ENCODE assay signal across 8 mouse cellular contexts in genomic region chr1:59833723-59834122, GRCm38 (mm10).
A peak's percentile ranks its signal among the peaks of the same experiment; 100 is the strongest.
DNase-seq lines count a peak whose midpoint lies in the region; ATAC-seq and TF ChIP-seq lines count a peak whose summit lies in the region.

No protein-coding gene starts in this region.

- no peak overlapping the region for H3K4me3 ChIP-seq in embryonic facial prominence, embryonic 13.5 days
- no peak overlapping the region for H3K4me3 ChIP-seq in hindbrain, embryonic 10.5 days
- H3K4me3 ChIP-seq in lung, postnatal 0 days (ENCODE audit: low read depth, low read length): no peak overlapping the region

- H3K27ac ChIP-seq in embryonic facial prominence, embryonic 13.5 days: peak overlapping the region; percentile 55
- H3K27ac ChIP-seq in hindbrain, embryonic 10.5 days: no peak overlapping the region
- H3K27ac ChIP-seq in lung, postnatal 0 days (ENCODE audit: low read length): no peak overlapping the region

- no peak overlapping the region for H3K9ac ChIP-seq in embryonic facial prominence, embryonic 13.5 days
- no peak overlapping the region for H3K9ac ChIP-seq in lung, postnatal 0 days (replicated peaks; ENCODE audit: low read depth)

- H3K4me2 ChIP-seq in embryonic facial prominence, embryonic 13.5 days: no peak overlapping the region
- H3K4me2 ChIP-seq in lung, postnatal 0 days (replicated peaks; ENCODE audit: low read depth, low read length): no peak overlapping the region

- peak; percentile 20 for DNase-seq in Muller cell, postnatal 12 days (ENCODE audit: inconsistent ontology term)
- DNase-seq in hindbrain, embryonic 10.5 days (ENCODE audit: low spot score): peak; percentile 48
- DNase-seq in layer of hippocampus, adult 8-10 months (ENCODE audit: low spot score in 2 of 2): peak; percentile 16 to 28
- DNase-seq in lung, postnatal 0 days (ENCODE audit: low spot score): peak; percentile 70
- peak; percentile 52 for DNase-seq in testis, postnatal 10 days (ENCODE audit: low spot score)
- no peak for DNase-seq in adrenal gland, adult (ENCODE audit: inconsistent age in 2 of 2, low spot score in 1 of 2)
- no peak for DNase-seq in ovary, postnatal 36 days (ENCODE audit: low spot score)

- peaks cover 11% of the 10 kb centered on the region for H3K4me1 ChIP-seq in embryonic facial prominence, embryonic 13.5 days
- 0 out of 2 replicates have a peak, but pooled peaks cover 6% of the 10 kb centered on the region for H3K4me1 ChIP-seq in hindbrain, embryonic 10.5 days (replicated peaks)
- H3K4me1 ChIP-seq in lung, postnatal 0 days (ENCODE audit: insufficient read depth, low read depth, low read length): no peaks in the 10 kb centered on the region; the same call in 1 of the 2 replicates

- 9% methylated on average over 2 of the region's 2 CpGs for WGBS in embryonic facial prominence, embryonic 13.5 days
- WGBS in hindbrain, embryonic 10.5 days: 6% methylated on average over 2 of the region's 2 CpGs
- 6% methylated on average over 2 of the region's 2 CpGs for WGBS in lung, postnatal 0 days

- TF ChIP-seq EP300 in lung, postnatal 0 days (IDR thresholded peaks at IDR 0.05): peak; percentile 98

- no peaks in the 10 kb centered on the region for H3K36me3 ChIP-seq in embryonic facial prominence, embryonic 13.5 days
- H3K36me3 ChIP-seq in hindbrain, embryonic 10.5 days: no peaks in the 10 kb centered on the region
- no peaks in the 10 kb centered on the region for H3K36me3 ChIP-seq in lung, postnatal 0 days (ENCODE audit: insufficient read depth, low read length)

- peak; percentile 72 for ATAC-seq in embryonic facial prominence, embryonic 13.5 days (ENCODE audit: insufficient number of reproducible peaks, insufficient read depth, low FRiP score, low TSS enrichment, low read depth)
- peak; percentile 93 for ATAC-seq in lung, postnatal 0 days

- no peaks in the 10 kb centered on the region for H3K9me3 ChIP-seq in embryonic facial prominence, embryonic 13.5 days
- H3K9me3 ChIP-seq in hindbrain, embryonic 10.5 days: no peaks in the 10 kb centered on the region
- H3K9me3 ChIP-seq in lung, postnatal 0 days (ENCODE audit: low read length): no peaks in the 10 kb centered on the region

- no peaks in the 10 kb centered on the region for H3K27me3 ChIP-seq in embryonic facial prominence, embryonic 13.5 days
- H3K27me3 ChIP-seq in hindbrain, embryonic 10.5 days (ENCODE audit: insufficient read depth, poor library complexity, severe bottlenecking): no peaks in the 10 kb centered on the region
- no peaks in the 10 kb centered on the region for H3K27me3 ChIP-seq in lung, postnatal 0 days (replicated peaks; ENCODE audit: insufficient read depth, low read length)

- TF ChIP-seq CTCF in lung, postnatal 0 days (IDR thresholded peaks at IDR 0.05): no peak; the same call in 1 of the 2 replicates

Comparison
In these comparisons a context has a peak if more than half of its experiments do, and no peak if none do; other contexts are left out.
1. DNase-seq: peak in Muller cell, postnatal 12 days (single experiment), hindbrain, embryonic 10.5 days (single experiment), layer of hippocampus, adult 8-10 months (2 of 2), lung, postnatal 0 days (single experiment) and testis, postnatal 10 days (single experiment); none in adrenal gland, adult (0 of 2) and ovary, postnatal 36 days (single experiment).